Mouse (Mus musculus): ENCODE measurements around the gene Bckdha. TPM values are rescaled to one million over a fixed set of nuclear protein-coding genes. Genes with fewer than 3 reads are reported as not detected.

The Bckdha gene
- polyA plus RNA-seq, 1 experiment from 2014 or later: 39.2 TPM

GRCm38 (mm10) chr7:25585351-25586204 is 73.2 kb downstream of the Bckdha start:
- Histone ChIP-seq H3K27ac (ENCODE audit: low read depth, low read length) (no peak overlapping the region), H3K4me2 (ENCODE audit: low read depth, low read length) (no peak overlapping the region), H3K27me3 (ENCODE audit: control insufficient read depth, insufficient read depth, low read length) (no peaks in the 10 kb centered on the region), H3K4me1 (ENCODE audit: control insufficient read depth, insufficient read depth, low read length) (no peaks in the 10 kb centered on the region), H3K9ac (replicated peaks; ENCODE audit: low read depth, low read length) (no peak overlapping the region), H3K4me3 (ENCODE audit: low read depth, low read length) (no peak overlapping the region), H3K9me3 (ENCODE audit: control insufficient read depth, low read length) (no peaks in the 10 kb centered on the region), H3K36me3 (ENCODE audit: control insufficient read depth, insufficient read depth, low read length) (no peaks in the 10 kb centered on the region)
- 83% methylated on average over 9 of the region's 9 CpGs for WGBS
- ATAC-seq (ENCODE audit: low read depth): no peak

GRCm38 (mm10) chr7:25584651-25585050 is 74.1 kb downstream of the Bckdha start:
- Histone ChIP-seq H3K9me3 (ENCODE audit: control insufficient read depth, low read length) (no peaks in the 10 kb centered on the region), H3K27ac (ENCODE audit: low read depth, low read length) (no peak overlapping the region), H3K9ac (replicated peaks; ENCODE audit: low read depth, low read length) (no peak overlapping the region), H3K4me3 (ENCODE audit: low read depth, low read length) (no peak overlapping the region), H3K36me3 (ENCODE audit: control insufficient read depth, insufficient read depth, low read length) (no peaks in the 10 kb centered on the region), H3K27me3 (ENCODE audit: control insufficient read depth, insufficient read depth, low read length) (no peaks in the 10 kb centered on the region), H3K4me1 (ENCODE audit: control insufficient read depth, insufficient read depth, low read length) (no peaks in the 10 kb centered on the region), H3K4me2 (ENCODE audit: low read depth, low read length) (no peak overlapping the region)
- WGBS: 90% methylated on average over 5 of the region's 5 CpGs
- ATAC-seq (ENCODE audit: low read depth): no peak

- no peak for ATAC-seq (ENCODE audit: low read depth)
- H3K4me3 ChIP-seq (ENCODE audit: low read depth, low read length): no peak overlapping the region
- no peaks in the 10 kb centered on the region for H3K9me3 ChIP-seq (ENCODE audit: control insufficient read depth, low read length)
- H3K9ac ChIP-seq (replicated peaks; ENCODE audit: low read depth, low read length): no peak overlapping the region
- no peak overlapping the region for H3K4me2 ChIP-seq (ENCODE audit: low read depth, low read length)
- no peaks in the 10 kb centered on the region for H3K4me1 ChIP-seq (ENCODE audit: control insufficient read depth, insufficient read depth, low read length)
- H3K27me3 ChIP-seq (ENCODE audit: control insufficient read depth, insufficient read depth, low read length): no peaks in the 10 kb centered on the region
- 91% methylated on average over 15 of the region's 15 CpGs for WGBS
- H3K27ac ChIP-seq (ENCODE audit: low read depth, low read length): no peak overlapping the region
- no peaks in the 10 kb centered on the region for H3K36me3 ChIP-seq (ENCODE audit: control insufficient read depth, insufficient read depth, low read length)
Observed at GRCm38 (mm10) chr7:25582301-25582810, 76.4 kb downstream of the Bckdha start.

Other genes with a start within 250 kb of the Bckdha start
- 0.49 and 0.66 TPM in 2 replicates for gene Cxcl17, start 246.1 kb downstream of the Bckdha start, polyA plus RNA-seq (2014; fragmentation: Nextera tagmentation; extraction: Ambion mirVana)
- 1.1 and 1.2 TPM in 2 replicates for gene Ceacam1, start 181.4 kb downstream of the Bckdha start, polyA plus RNA-seq (2014; fragmentation: Nextera tagmentation; extraction: Ambion mirVana)
- gene Ceacam2, start 119.1 kb downstream of the Bckdha start, polyA plus RNA-seq (2014; fragmentation: Nextera tagmentation; extraction: Ambion mirVana): 0.24 and 0.36 TPM in 2 replicates
- gene Erich4, start 43.1 kb downstream of the Bckdha start, polyA plus RNA-seq (2014; fragmentation: Nextera tagmentation; extraction: Ambion mirVana): not detected in 2 replicates
- 44.5 and 48.7 TPM in 2 replicates for gene Dmac2, start 39.6 kb downstream of the Bckdha start, polyA plus RNA-seq (2014; fragmentation: Nextera tagmentation; extraction: Ambion mirVana)
- 0.19 and 2.1 TPM in 2 replicates for gene B3gnt8, start 32.3 kb downstream of the Bckdha start, polyA plus RNA-seq (2014; fragmentation: Nextera tagmentation; extraction: Ambion mirVana)
- gene Exosc5, start 183 bp upstream of the Bckdha start, polyA plus RNA-seq (2014; fragmentation: Nextera tagmentation; extraction: Ambion mirVana): 38.1 and 40.2 TPM in 2 replicates
- gene Tmem91, start 16.2 kb upstream of the Bckdha start, polyA plus RNA-seq (2014; fragmentation: Nextera tagmentation; extraction: Ambion mirVana): 39.7 and 66.3 TPM in 2 replicates
- 37.1 and 38.3 TPM in 2 replicates for gene B9d2, start 21.8 kb upstream of the Bckdha start, polyA plus RNA-seq (2014; fragmentation: Nextera tagmentation; extraction: Ambion mirVana)
- gene Tgfb1, start 28.0 kb upstream of the Bckdha start, polyA plus RNA-seq (2014; fragmentation: Nextera tagmentation; extraction: Ambion mirVana): 0.42 and 1.1 TPM in 2 replicates
- 39.5 and 42.4 TPM in 2 replicates for gene Ccdc97, start 60.1 kb upstream of the Bckdha start, polyA plus RNA-seq (2014; fragmentation: Nextera tagmentation; extraction: Ambion mirVana)
- 52.9 and 53.0 TPM in 2 replicates for gene Hnrnpul1, start 95.8 kb upstream of the Bckdha start, polyA plus RNA-seq (2014; fragmentation: Nextera tagmentation; extraction: Ambion mirVana)
- 13.5 and 26.7 TPM in 2 replicates for gene Axl, start 129.7 kb upstream of the Bckdha start, polyA plus RNA-seq (2014; fragmentation: Nextera tagmentation; extraction: Ambion mirVana)
- 1.7 and 2.3 TPM in 2 replicates for gene Cyp2s1, start 157.9 kb upstream of the Bckdha start, polyA plus RNA-seq (2014; fragmentation: Nextera tagmentation; extraction: Ambion mirVana)
- gene Cyp2b10, start 238.6 kb upstream of the Bckdha start, polyA plus RNA-seq (2014; fragmentation: Nextera tagmentation; extraction: Ambion mirVana): not detected in 2 replicates